Comparison of ENCODE assay signal across 10 mouse cellular contexts in the genomic region with DNA sequence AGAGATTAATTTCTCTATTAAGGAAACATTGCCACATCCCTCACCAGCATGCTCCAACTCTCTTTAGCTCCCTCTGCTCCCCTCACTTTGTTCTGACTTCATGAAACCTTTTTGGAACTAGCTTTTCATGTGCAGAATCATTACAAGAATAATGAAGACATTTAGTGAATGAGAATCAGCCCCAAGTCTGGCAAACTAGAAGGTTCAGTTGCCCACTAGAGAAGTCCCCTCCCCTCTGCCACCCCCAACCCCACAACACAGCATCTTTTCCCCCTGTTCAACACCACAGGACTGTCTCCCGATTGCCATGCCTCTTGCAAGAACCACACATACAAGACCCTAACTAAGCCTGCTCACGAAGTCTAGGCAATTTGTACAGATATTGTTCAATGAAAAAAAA.
DNase-seq lines count a peak whose midpoint lies in the region; ATAC-seq and TF ChIP-seq lines count a peak whose summit lies in the region.
"Had no signal": no experiment of that assay in that cellular context is flagged by ENCODE, and none has a peak within 500 bp of the region (broad histone marks: within the 10 kb centered on the region; RNA-seq: fewer than 3 reads in every experiment).

No protein-coding gene starts in this region.

- no peak for DNase-seq in heart, adult 11 months
- DNase-seq in forebrain, postnatal 0 days, result peak; percentile 30
- no peak for DNase-seq in spleen, postnatal 4 days (ENCODE audit: low spot score in 2 of 2)
- DNase-seq in layer of hippocampus, postnatal 25 days (ENCODE audit: extremely low spot score in 1 of 2, low spot score in 1 of 2), result no peak
- no peak for DNase-seq in thymus, postnatal 14 days
- DNase-seq: kidney, adult 18-20 months; lung, postnatal 36 days had no signal

- no peaks in the 10 kb centered on the region for H3K36me3 ChIP-seq in heart, embryonic 15.5 days
- H3K36me3 ChIP-seq in forebrain, postnatal 0 days (ENCODE audit: insufficient read depth), result no peaks in the 10 kb centered on the region
- H3K36me3 ChIP-seq in midbrain, embryonic 13.5 days, result no peaks in the 10 kb centered on the region

- peak overlapping the region; percentile 52 for H3K4me3 ChIP-seq in heart, embryonic 15.5 days
- peak overlapping the region; percentile 50 for H3K4me3 ChIP-seq in bone marrow macrophage, adult 2 months (ENCODE audit: insufficient read depth, low read length)
- peak overlapping the region; percentile 38 for H3K4me3 ChIP-seq in forebrain, postnatal 0 days (ENCODE audit: low read depth, low read length)
- peak overlapping the region; percentile 39 for H3K4me3 ChIP-seq in midbrain, embryonic 13.5 days (replicated peaks)

- no peak for ATAC-seq in heart, embryonic 15.5 days (replicated peaks; ENCODE audit: insufficient number of reproducible peaks, insufficient read depth, low FRiP score, low read depth)
- peak; percentile 4; the same call in 1 of the 2 replicates for ATAC-seq in forebrain, postnatal 0 days
- ATAC-seq in midbrain, embryonic 13.5 days, result peak; percentile 2; the same call in 1 of the 2 replicates

- TF ChIP-seq POLR2A in bone marrow macrophage, adult 2 months (IDR thresholded peaks at IDR 0.05; ENCODE audit: borderline replicate concordance, low read depth, low read length), result no peak

- peaks cover 55% of the 10 kb centered on the region for H3K4me1 ChIP-seq in heart, embryonic 15.5 days (replicated peaks)
- H3K4me1 ChIP-seq in bone marrow macrophage, adult 2 months (ENCODE audit: control insufficient read depth, insufficient read depth, low read length), result peaks cover 29% of the 10 kb centered on the region
- H3K4me1 ChIP-seq in forebrain, postnatal 0 days (ENCODE audit: insufficient read depth), result peaks cover 16% of the 10 kb centered on the region
- H3K4me1 ChIP-seq in midbrain, embryonic 13.5 days (replicated peaks), result peaks cover 50% of the 10 kb centered on the region

- no peaks in the 10 kb centered on the region for H3K9me3 ChIP-seq in heart, embryonic 15.5 days (replicated peaks)
- no peaks in the 10 kb centered on the region for H3K9me3 ChIP-seq in forebrain, postnatal 0 days (ENCODE audit: low read length)
- H3K9me3 ChIP-seq in midbrain, embryonic 13.5 days, result no peaks in the 10 kb centered on the region

- no peak for TF ChIP-seq CTCF in bone marrow macrophage, adult 2 months (IDR thresholded peaks at IDR 0.05; ENCODE audit: low read depth, low read length)
- TF ChIP-seq CTCF in forebrain, postnatal 0 days (IDR thresholded peaks at IDR 0.05; ENCODE audit: low read depth), result no peak

- H3K4me2 ChIP-seq in heart, embryonic 15.5 days, result peak overlapping the region; percentile 88
- peak overlapping the region; percentile 77 for H3K4me2 ChIP-seq in forebrain, postnatal 0 days (ENCODE audit: low read depth)
- H3K4me2 ChIP-seq in midbrain, embryonic 13.5 days (replicated peaks), result peak overlapping the region; percentile 77

- 0 out of 2 replicates have a peak, but pooled peaks cover 7% of the 10 kb centered on the region for H3K27me3 ChIP-seq in heart, embryonic 15.5 days
- no peaks in the 10 kb centered on the region for H3K27me3 ChIP-seq in forebrain, postnatal 0 days (ENCODE audit: insufficient read depth, low read length)
- H3K27me3 ChIP-seq in midbrain, embryonic 13.5 days, result no peaks in the 10 kb centered on the region

- peak overlapping the region; percentile 49 for H3K9ac ChIP-seq in heart, embryonic 15.5 days
- H3K9ac ChIP-seq in forebrain, postnatal 0 days, result peak overlapping the region; percentile 53; the same call in 1 of the 2 replicates
- H3K9ac ChIP-seq in midbrain, embryonic 13.5 days (replicated peaks), result peak overlapping the region; percentile 50; the same call in 1 of the 2 replicates

- 0% methylated on average over 2 of the region's 2 CpGs for WGBS in heart, embryonic 15.5 days
- WGBS in forebrain, postnatal 0 days, result 0% methylated on average over 2 of the region's 2 CpGs
- WGBS in midbrain, embryonic 13.5 days, result 0% methylated on average over 2 of the region's 2 CpGs

- peak overlapping the region; percentile 74 for H3K27ac ChIP-seq in heart, embryonic 15.5 days
- H3K27ac ChIP-seq in bone marrow macrophage, adult 2 months (ENCODE audit: insufficient read depth, low read depth, low read length), result no peak overlapping the region
- H3K27ac ChIP-seq in forebrain, postnatal 0 days (ENCODE audit: low read depth, low read length), result peak overlapping the region; percentile 85
- peak overlapping the region; percentile 91 for H3K27ac ChIP-seq in midbrain, embryonic 13.5 days
